Comparison of ENCODE assay signal across 8 mouse cellular contexts in genomic region chr19:53676718-53677634, GRCm38 (mm10). TPM values are rescaled to one million over a fixed set of nuclear protein-coding genes. Genes with fewer than 3 reads are reported as not detected.
DNase-seq lines count a peak whose midpoint lies in the region; ATAC-seq lines count a peak whose summit lies in the region.

TSS of gene Rbm20 (plus strand) at chr19:53677306.

- peak within 1 kb of the TSS; percentile 74 for H3K27ac ChIP-seq in forebrain, embryonic 10.5 days
- peak within 1 kb of the TSS; percentile 97 for H3K27ac ChIP-seq in heart, embryonic 15.5 days
- no peak within 1 kb of the TSS for H3K27ac ChIP-seq in kidney, embryonic 16.5 days (ENCODE audit: low read length)

- H3K4me3 ChIP-seq in forebrain, embryonic 10.5 days, result peak within 1 kb of the TSS; percentile 81
- H3K4me3 ChIP-seq in heart, embryonic 15.5 days, result peak within 1 kb of the TSS; percentile 76
- peak within 1 kb of the TSS; percentile 70 for H3K4me3 ChIP-seq in kidney, embryonic 16.5 days (ENCODE audit: low read length)

- H3K4me1 ChIP-seq in forebrain, embryonic 10.5 days, result peaks cover 29% of the 10 kb centered on the region
- H3K4me1 ChIP-seq in heart, embryonic 15.5 days (replicated peaks), result peaks cover 19% of the 10 kb centered on the region
- H3K4me1 ChIP-seq in kidney, embryonic 16.5 days (ENCODE audit: insufficient read depth, low read length), result peaks cover 8% of the 10 kb centered on the region

- peak; percentile 30 for DNase-seq in CD4-positive, CD25-positive, alpha-beta regulatory T cell, adult 2 months (ENCODE audit: low read depth, low spot score)
- DNase-seq in adrenal gland, adult (ENCODE audit: inconsistent age in 2 of 2, low spot score in 1 of 2), result peak; percentile 48 to 76
- peak; percentile 61 for DNase-seq in forebrain, embryonic 10.5 days (ENCODE audit: extremely low spot score, low spot score)
- DNase-seq in lung, postnatal 10 days, result peak; percentile 66
- DNase-seq in right cerebral cortex, postnatal 4 days, result peak; percentile 42

- no peaks in the 10 kb centered on the region for H3K36me3 ChIP-seq in forebrain, embryonic 10.5 days (replicated peaks)
- no peaks in the 10 kb centered on the region for H3K36me3 ChIP-seq in heart, embryonic 15.5 days
- no peaks in the 10 kb centered on the region for H3K36me3 ChIP-seq in kidney, embryonic 16.5 days (ENCODE audit: insufficient read depth, low read length)

- H3K9ac ChIP-seq in heart, embryonic 15.5 days, result peak within 1 kb of the TSS; percentile 84
- peak within 1 kb of the TSS; percentile 65 for H3K9ac ChIP-seq in kidney, embryonic 16.5 days (replicated peaks; ENCODE audit: low read length)

- H3K9me3 ChIP-seq in forebrain, embryonic 10.5 days, result no peaks in the 10 kb centered on the region
- no peaks in the 10 kb centered on the region for H3K9me3 ChIP-seq in heart, embryonic 15.5 days (replicated peaks)
- H3K9me3 ChIP-seq in kidney, embryonic 16.5 days (ENCODE audit: low read length), result no peaks in the 10 kb centered on the region

- peak within 1 kb of the TSS; percentile 94 for H3K4me2 ChIP-seq in heart, embryonic 15.5 days
- peak within 1 kb of the TSS; percentile 100 for H3K4me2 ChIP-seq in kidney, embryonic 16.5 days (replicated peaks; ENCODE audit: low read depth, low read length)

- under 1% methylated on average over 81 of the region's 82 CpGs for WGBS in forebrain, embryonic 10.5 days
- under 1% methylated on average over 80 of the region's 82 CpGs for WGBS in heart, embryonic 15.5 days
- under 1% methylated on average over 75 of the region's 82 CpGs for WGBS in kidney, embryonic 16.5 days

- ATAC-seq in CD4-positive, CD25-positive, alpha-beta regulatory T cell, adult 4 months, result no peak
- ATAC-seq in heart, embryonic 15.5 days (replicated peaks; ENCODE audit: insufficient number of reproducible peaks, insufficient read depth, low FRiP score, low read depth), result peak; percentile 93
- ATAC-seq in kidney, embryonic 16.5 days (ENCODE audit: low FRiP score, low TSS enrichment), result peak; percentile 90

- peaks cover 94% of the 10 kb centered on the region for H3K27me3 ChIP-seq in forebrain, embryonic 10.5 days (ENCODE audit: poor library complexity, severe bottlenecking)
- peaks cover 11% of the 10 kb centered on the region; the same call in 1 of the 2 replicates for H3K27me3 ChIP-seq in heart, embryonic 15.5 days
- peaks cover 55% of the 10 kb centered on the region for H3K27me3 ChIP-seq in kidney, embryonic 16.5 days (ENCODE audit: insufficient read depth, low read length)

RNA-seq across cellular contexts. Expression of gene Rbm20, which starts in this region (rescaled TPM):
- under 1 TPM; 0.17 to 0.32 TPM for polyA plus RNA-seq in CD4-positive, CD25-positive, alpha-beta regulatory T cell, adult 4 months (2017; shearing (Covaris generic))
- 0.97 and 1.6 TPM in 2 replicates for polyA plus RNA-seq in forebrain, embryonic 10.5 days (2016; fragmentation: Nextera tagmentation; extraction: Ambion mirVana)
- 39.9 and 44.4 TPM in 2 replicates for polyA plus RNA-seq in heart, embryonic 15.5 days (2015; fragmentation: Nextera tagmentation; extraction: Ambion mirVana)
- 2.5 and 3.1 TPM in 2 replicates for polyA plus RNA-seq in kidney, embryonic 16.5 days (2015; fragmentation: Nextera tagmentation; extraction: Ambion mirVana)
